Mouse (Mus musculus): ENCODE measurements around the gene Kcns1.

The Kcns1 gene

GRCm38 (mm10) chr2:164173394-164173793 lies 2.5 kb upstream of the Kcns1 start:
- CTCF ChIA-PET: no interaction called here

- CTCF ChIA-PET: no interaction called here
Observed at GRCm38 (mm10) chr2:164170326-164170725, 587 bp downstream of the Kcns1 start.

- CTCF ChIA-PET: interaction anchor here (0.5 kb wide), 1 partner anchor 14 kb away, joined by 4 read pairs; the partner anchor contains the start of gene Wfdc5
Observed at GRCm38 (mm10) chr2:164168571-164168946, 2.4 kb downstream of the Kcns1 start.

GRCm38 (mm10) chr2:164167752-164168570 lies 3.0 kb downstream of the Kcns1 start:
- CTCF ChIA-PET: interaction anchor here (0.5 kb wide), 1 partner anchor 15 kb away, joined by 4 read pairs; the partner anchor contains the start of gene Wfdc5

GRCm38 (mm10) chr2:164164941-164165340 lies 6.0 kb downstream of the Kcns1 start:
- CTCF ChIA-PET: interaction anchor here (0.6 kb wide), 1 partner anchor 136 kb away, joined by 3 read pairs; no protein-coding TSS in a partner anchor

- CTCF ChIA-PET: no interaction called here
Observed at GRCm38 (mm10) chr2:164161515-164162055, 9.3 kb downstream of the Kcns1 start.

GRCm38 (mm10) chr2:164158838-164159237 lies 12.1 kb downstream of the Kcns1 start:
- CTCF ChIA-PET: interaction anchor here (0.7 to 1.0 kb wide), 2 partner anchors 17 to 65 kb away, joined by 3 to 5 read pairs; no protein-coding TSS in a partner anchor

GRCm38 (mm10) chr2:164156158-164156557 lies 14.8 kb downstream of the Kcns1 start:
- CTCF ChIA-PET: no interaction called here

GRCm38 (mm10) chr2:164154007-164154406 lies 16.9 kb downstream of the Kcns1 start:
- CTCF ChIA-PET: no interaction called here

GRCm38 (mm10) chr2:164152341-164152740 lies 18.6 kb downstream of the Kcns1 start:
- CTCF ChIA-PET: no interaction called here

- CTCF ChIA-PET: no interaction called here
Observed at GRCm38 (mm10) chr2:164150086-164150760, 20.7 kb downstream of the Kcns1 start.

GRCm38 (mm10) chr2:164146556-164146955 lies 24.4 kb downstream of the Kcns1 start:
- CTCF ChIA-PET: interaction anchor here (0.7 kb wide), 1 partner anchor 22 kb away, joined by 3 read pairs; no protein-coding TSS in a partner anchor

- CTCF ChIA-PET: interaction anchor here (0.8 kb wide), 1 partner anchor 12 kb away, joined by 3 read pairs; no protein-coding TSS in a partner anchor
Observed at GRCm38 (mm10) chr2:164144541-164144940, 26.4 kb downstream of the Kcns1 start.

GRCm38 (mm10) chr2:164144025-164144424 lies 26.9 kb downstream of the Kcns1 start:
- CTCF ChIA-PET: no interaction called here

GRCm38 (mm10) chr2:164142021-164142420 lies 28.9 kb downstream of the Kcns1 start:
- CTCF ChIA-PET: interaction anchor here (1.1 kb wide), 1 partner anchor 17 kb away, joined by 3 read pairs; no protein-coding TSS in a partner anchor

- CTCF ChIA-PET: no interaction called here
Observed at GRCm38 (mm10) chr2:164137754-164138153, 33.2 kb downstream of the Kcns1 start.

GRCm38 (mm10) chr2:164136393-164136792 lies 34.5 kb downstream of the Kcns1 start:
- CTCF ChIA-PET: no interaction called here

- CTCF ChIA-PET: interaction anchor here (0.7 kb wide), 1 partner anchor 563 kb away, joined by 3 read pairs; no protein-coding TSS in a partner anchor
Observed at GRCm38 (mm10) chr2:164135367-164135766, 35.5 kb downstream of the Kcns1 start.

GRCm38 (mm10) chr2:164134563-164134962 lies 36.4 kb downstream of the Kcns1 start:
- CTCF ChIA-PET: interaction anchor here (0.5 to 0.7 kb wide), 2 partner anchors 82 to 562 kb away, joined by 3 to 4 read pairs; no protein-coding TSS in a partner anchor

- CTCF ChIA-PET: no interaction called here
Observed at GRCm38 (mm10) chr2:164131586-164131985, 39.3 kb downstream of the Kcns1 start.

GRCm38 (mm10) chr2:164128576-164129411 lies 42.1 kb downstream of the Kcns1 start:
- CTCF ChIA-PET: no interaction called here
